Mouse (Mus musculus) ovary, adult 10 weeks (tissue): ENCODE data around the gene Msmb. TPM values are rescaled to one million over a fixed set of nuclear protein-coding genes. Genes with fewer than 3 reads are reported as not detected.

Experiments
- polyA plus RNA-seq: library from polyadenylated mRNA; stranded (reverse); fragments of 350-450 nt; fragmentation: Illumina TruSeq; extraction: RNeasy Lipid Tissue Mini Kit (QIAGEN cat#74804); gene quantifications from one replicate; pipeline ENCODE4 v1.2.3, GENCODE M21; 2014

The Msmb gene
- polyA plus RNA-seq = not detected

DNA sequence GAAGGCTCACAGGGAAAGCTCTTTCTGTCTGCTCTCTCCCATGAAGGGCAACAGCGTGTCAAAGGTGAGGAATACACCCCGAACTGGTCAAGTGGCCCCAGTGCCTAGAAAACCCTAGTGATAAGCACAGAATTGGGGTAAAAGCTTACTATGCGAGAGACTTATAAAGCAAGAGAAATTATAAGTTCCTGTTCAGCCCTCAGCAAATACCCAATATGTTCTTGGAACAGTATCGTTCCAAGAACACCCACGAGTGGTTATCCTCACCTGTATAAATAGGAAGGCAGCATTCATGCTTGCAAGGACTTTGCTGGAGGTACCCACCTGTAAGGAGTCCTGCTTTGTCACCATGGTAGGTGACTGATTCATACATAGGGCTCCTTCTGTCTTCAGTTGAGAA lies at the start of gene Msmb:
Gene Msmb, plus strand, starts transcription at position 301 of the 400 bp plus-strand sequence.

DNA sequence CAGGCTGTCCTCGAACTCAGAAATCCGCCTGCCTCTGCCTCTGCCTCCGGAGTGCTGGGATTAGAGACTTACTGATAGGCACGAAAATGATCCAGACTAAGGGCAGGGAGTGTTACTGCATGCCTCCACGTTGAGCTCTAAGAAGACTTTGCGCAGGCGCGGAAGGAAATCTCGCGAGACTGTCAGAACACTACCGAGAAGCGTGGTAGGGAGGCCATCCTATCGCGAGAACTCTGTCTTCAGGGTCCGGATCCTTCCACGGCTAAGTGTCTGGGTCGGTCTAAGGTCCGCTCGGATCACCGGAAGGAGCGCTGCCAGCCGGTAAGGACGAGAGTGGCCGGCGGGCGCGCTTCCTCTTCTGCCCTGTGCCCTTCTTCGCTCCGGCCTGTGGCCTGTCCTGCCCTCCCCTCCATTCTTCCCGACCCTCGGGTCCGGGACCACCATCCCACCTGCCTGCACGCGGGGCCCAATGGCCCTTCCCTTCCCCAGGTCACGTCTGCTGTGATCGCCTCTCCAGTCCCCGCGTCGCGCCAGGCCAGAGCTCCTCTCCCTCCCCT lies 17.9 kb downstream of the Msmb start, which contains the start of gene Ncoa4:
Gene Ncoa4, plus strand, starts transcription at position 176 of the 557 bp plus-strand sequence.

GRCm38 (mm10) chr14:32201791-32202451 lies 60.1 kb downstream of the Msmb start, which contains the start of the genes Timm23 and Parg:
Gene Timm23 (minus strand): TSS chr14:32201898.
Gene Parg (plus strand): TSS chr14:32201949.

Other genes starting within 250 kb of the Msmb start
- gene Galnt15, start 113.0 kb upstream of the Msmb start, polyA plus RNA-seq = 77.0 TPM
- gene Oxnad1, start 56.6 kb upstream of the Msmb start, polyA plus RNA-seq = 45.6 TPM
- 55.4 TPM for gene Dph3, start 56.3 kb upstream of the Msmb start, polyA plus RNA-seq
- gene Ncoa4, start 17.8 kb downstream of the Msmb start, polyA plus RNA-seq = 296 TPM
- 101 TPM for gene Timm23, start 59.9 kb downstream of the Msmb start, polyA plus RNA-seq
- 86.8 TPM for gene Parg, start 59.9 kb downstream of the Msmb start, polyA plus RNA-seq
- gene Ogdhl, start 180.0 kb downstream of the Msmb start, polyA plus RNA-seq = 0.77 TPM
- gene 1700024G13Rik, start 246.4 kb downstream of the Msmb start, polyA plus RNA-seq = 3.1 TPM